Mouse (Mus musculus): ENCODE results near the gene Gpx3.

DNA sequence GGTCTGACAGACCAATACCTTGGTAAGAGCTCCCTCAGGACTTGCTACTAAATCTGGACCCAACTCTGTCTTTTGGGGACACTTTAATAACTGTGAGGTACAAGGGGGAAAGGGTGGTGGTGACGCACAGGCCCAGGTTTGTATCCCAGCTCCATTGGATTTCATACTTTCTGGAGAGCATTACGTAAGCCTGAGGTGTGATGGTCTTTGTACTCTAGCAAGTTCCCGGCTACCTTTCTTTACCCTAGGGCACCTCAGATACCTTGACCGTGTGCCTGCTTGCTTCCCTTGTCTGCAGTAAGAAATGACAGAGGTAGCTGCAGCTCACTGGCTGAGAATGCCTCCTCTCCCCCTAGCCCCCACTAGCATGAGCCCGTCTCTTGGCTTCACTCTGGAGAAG lies 5.0 kb downstream of the Gpx3 start:
- TF ChIP-seq POLR2A (IDR thresholded peaks at IDR 0.05; ENCODE audit: control insufficient read depth, extremely low read depth, insufficient read depth, low read length, poor library complexity) (no peak), CTCF (IDR thresholded peaks at IDR 0.05; ENCODE audit: borderline replicate concordance, control insufficient read depth, extremely low read depth, insufficient read depth, low read length, poor library complexity) (no peak)

Data from thymus, adult 2 months (tissue).